Mouse (Mus musculus) limb, embryonic 14.5 days (tissue): ENCODE measurements at regions not wholly inside any gene's neighbourhood (a gene's known extent, or its start where the extent isn't known, plus 50 kb on each side); places are given as distances from the start of the nearest gene placed in this dataset.

Experiments
- ATAC-seq: fragments of 200-750 bp; cut with Nextera tagmentation; 2 replicates; pipeline ENCODE4 v1.8.0; 2017; ENCODE audit warnings: low read depth, moderate number of reproducible peaks, moderate TSS enrichment; ENCODE audit not compliant: low FRiP score
- DNase-seq: peaks from one replicate; pipeline ENCODE4 v3.0.0-alpha.2; 2015; ENCODE audit warnings: low spot score
- H3K27ac ChIP-seq: fragments of 300-500 bp; sonication (generic); replicated peaks from 2 replicates; pipeline ENCODE4 v1.5.1; 2014; ENCODE audit warnings: low read depth, mild to moderate bottlenecking, low read length, moderate library complexity, mixed read lengths
- H3K27me3 ChIP-seq: fragments of 300-500 bp; sonication (generic); 2 replicates; pipeline ENCODE4 v1.6.1; 2014; ENCODE audit warnings: low read length, mixed read lengths; ENCODE audit not compliant: control insufficient read depth, insufficient read depth
- H3K36me3 ChIP-seq: fragments of 300-500 bp; sonication (generic); 2 replicates; pipeline ENCODE4 v1.6.1; 2014; ENCODE audit warnings: mild to moderate bottlenecking, low read length, moderate library complexity, mixed read lengths; ENCODE audit not compliant: control insufficient read depth, insufficient read depth
- H3K4me1 ChIP-seq: fragments of 300-500 bp; sonication (generic); 2 replicates; pipeline ENCODE4 v1.6.1; 2014; ENCODE audit warnings: antibody characterized with exemption, low read length, mixed read lengths; ENCODE audit not compliant: control insufficient read depth, insufficient read depth
- H3K4me2 ChIP-seq: fragments of 300-500 bp; sonication (generic); replicated peaks from 2 replicates; pipeline ENCODE4 v1.6.1; 2014; ENCODE audit warnings: low read depth, mild to moderate bottlenecking, low read length, moderate library complexity; ENCODE audit not compliant: severe bottlenecking
- H3K4me3 ChIP-seq: fragments of 300-500 bp; sonication (generic); replicated peaks from 2 replicates; pipeline ENCODE4 v1.5.1; 2014; ENCODE audit warnings: low read length
- H3K9ac ChIP-seq: fragments of 300-500 bp; sonication (generic); 2 replicates; pipeline ENCODE4 v1.6.1; 2014; ENCODE audit warnings: mild to moderate bottlenecking, low read depth, low read length, moderate library complexity; ENCODE audit not compliant: severe bottlenecking
- H3K9me3 ChIP-seq: fragments of 300-500 bp; sonication (generic); 2 replicates; pipeline ENCODE4 v1.6.1; 2016; ENCODE audit warnings: low read length; ENCODE audit not compliant: control insufficient read depth
- POLR2A ChIP-seq: fragments of 200-500 bp; IDR thresholded peaks from 2 replicates; pipeline ENCODE4 v1.8.0; 2012; ENCODE audit warnings: inconsistent platforms, mild to moderate bottlenecking, moderate library complexity, borderline replicate concordance; ENCODE audit not compliant: insufficient read depth, insufficient read length; ENCODE audit errors: extremely low read depth
- WGBS: fragments of 180-500 bp; shearing (Covaris S2); extraction: QIAGEN DNeasy Blood & Tissue Kit; methylation state at CpG from one replicate; pipeline ENCODE4 v1.1.7; 2014; 5-methylcytosine and 5-hydroxymethylcytosine counted together

DNA sequence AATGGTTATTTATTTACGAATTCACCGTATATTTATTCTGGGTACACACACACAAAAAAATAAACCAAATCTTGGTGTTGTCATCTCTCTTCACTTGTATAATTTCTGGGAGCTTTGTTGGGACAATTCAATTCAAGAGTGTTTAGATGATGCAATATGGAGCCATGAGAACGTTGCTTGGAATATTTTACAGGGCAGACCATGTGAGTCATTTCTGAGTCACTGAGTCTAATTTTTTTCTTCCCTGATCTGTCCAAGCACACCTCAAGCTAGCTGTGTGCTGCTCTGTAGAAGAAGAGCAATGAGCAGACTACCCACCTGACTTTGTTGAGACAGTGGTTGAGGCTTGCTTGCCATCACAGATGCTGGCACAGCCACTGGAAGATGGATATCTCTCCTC, 410.8 kb downstream of the Med10 start:
- WGBS, result 91% methylated on average over 3 of the region's 3 CpGs
- no peaks in the 10 kb centered on the region for H3K27me3 ChIP-seq
- H3K4me3 ChIP-seq, result no peak overlapping the region
- DNase-seq (no peak), ATAC-seq (no peak)
- no peaks in the 10 kb centered on the region for H3K4me1 ChIP-seq
- no peak for TF ChIP-seq POLR2A
- H3K36me3 ChIP-seq, result no peaks in the 10 kb centered on the region
- no peak overlapping the region for H3K9ac ChIP-seq
- H3K4me2 ChIP-seq, result no peak overlapping the region
- no peaks in the 10 kb centered on the region for H3K9me3 ChIP-seq
- no peak overlapping the region for H3K27ac ChIP-seq

DNA sequence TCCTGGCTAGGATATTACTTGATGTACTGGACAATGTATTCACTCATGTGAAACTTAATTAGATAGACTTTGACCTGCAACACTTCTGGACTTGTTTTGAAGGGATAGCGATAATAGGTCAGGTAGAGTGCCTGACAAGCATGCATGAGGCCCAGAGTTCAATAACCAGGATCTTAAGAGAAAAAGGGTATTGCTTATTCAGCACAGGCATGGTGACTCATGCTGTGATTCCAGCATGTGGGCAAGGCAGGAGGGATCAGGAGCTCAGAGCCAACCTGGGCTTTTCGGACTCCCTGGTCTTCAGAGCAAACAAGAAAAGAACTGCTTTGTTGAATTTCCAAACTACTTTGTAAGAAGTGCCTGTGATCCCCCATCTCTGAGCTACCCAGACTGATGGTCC, 411.4 kb downstream of the Med10 start:
- no peaks in the 10 kb centered on the region for H3K27me3 ChIP-seq
- H3K36me3 ChIP-seq, result no peaks in the 10 kb centered on the region
- no peak overlapping the region for H3K27ac ChIP-seq
- no peak overlapping the region for H3K9ac ChIP-seq
- 70% methylated on average over 2 of the region's 2 CpGs for WGBS
- DNase-seq, result no peak
- H3K4me1 ChIP-seq, result no peaks in the 10 kb centered on the region
- no peaks in the 10 kb centered on the region for H3K9me3 ChIP-seq
- H3K4me2 ChIP-seq, result no peak overlapping the region
- TF ChIP-seq POLR2A, result no peak
- no peak for ATAC-seq
- no peak overlapping the region for H3K4me3 ChIP-seq

- peak; percentile 10 for DNase-seq
- Histone ChIP-seq H3K27me3 (no peaks in the 10 kb centered on the region), H3K4me2 (no peak overlapping the region), H3K4me1 (no peaks in the 10 kb centered on the region), H3K9ac (no peak overlapping the region), H3K36me3 (no peaks in the 10 kb centered on the region), H3K27ac (no peak overlapping the region), H3K4me3 (no peak overlapping the region), H3K9me3 (no peaks in the 10 kb centered on the region)
- 32% methylated on average over 10 of the region's 10 CpGs for WGBS
- TF ChIP-seq POLR2A, result no peak
- ATAC-seq, result peak; percentile 47; the same call in 1 of the 2 replicates
Measured at GRCm38 (mm10) chr13:70214022-70214654, 411.9 kb downstream of the Med10 start.

GRCm38 (mm10) chr13:70216134-70216533, 413.9 kb downstream of the Med10 start:
- DNase-seq (no peak), ATAC-seq (no peak)
- no peak overlapping the region for H3K9ac ChIP-seq
- no peak overlapping the region for H3K4me3 ChIP-seq
- no peak overlapping the region for H3K4me2 ChIP-seq
- H3K9me3 ChIP-seq, result no peaks in the 10 kb centered on the region
- TF ChIP-seq POLR2A, result no peak
- H3K27me3 ChIP-seq, result no peaks in the 10 kb centered on the region
- no peak overlapping the region for H3K27ac ChIP-seq
- no peaks in the 10 kb centered on the region for H3K36me3 ChIP-seq
- 68% methylated on average over 6 of the region's 6 CpGs for WGBS
- no peaks in the 10 kb centered on the region for H3K4me1 ChIP-seq

DNA sequence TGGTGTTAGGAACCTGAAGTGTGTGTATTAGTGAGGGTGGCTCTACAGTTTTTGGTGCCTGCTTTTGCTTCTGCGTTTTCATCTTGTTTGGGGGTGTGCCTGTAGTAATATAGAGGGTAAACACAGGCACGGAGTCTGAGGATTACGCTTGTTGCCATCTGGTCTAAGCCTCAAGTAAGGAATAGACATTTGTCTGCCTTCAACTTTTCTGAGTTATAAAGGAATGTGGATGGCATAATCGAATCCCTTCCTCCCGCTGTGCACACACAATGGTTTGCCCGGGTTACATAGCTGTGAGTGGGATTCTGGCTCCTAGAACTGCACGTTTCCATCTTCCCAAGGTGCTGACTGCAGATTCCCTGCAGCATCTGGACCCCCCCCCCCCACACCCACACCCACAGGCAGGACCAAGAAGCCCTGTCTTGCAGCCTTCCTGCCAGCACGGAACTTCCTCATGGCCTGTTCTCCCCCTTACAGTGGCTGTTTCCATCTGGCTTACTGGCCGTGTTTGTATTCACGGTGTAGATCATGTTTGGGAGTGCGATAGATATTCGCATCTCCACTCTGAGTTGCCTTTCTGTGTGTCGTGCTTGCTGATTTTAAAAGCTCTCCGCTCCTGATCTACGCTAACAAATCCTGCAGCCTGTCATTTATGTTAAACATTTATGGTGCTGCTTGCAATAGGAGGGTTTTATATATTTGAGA, 415.4 kb downstream of the Med10 start:
- TF ChIP-seq POLR2A, result no peak
- no peak for ATAC-seq
- Histone ChIP-seq H3K4me1 (no peaks in the 10 kb centered on the region), H3K36me3 (no peaks in the 10 kb centered on the region), H3K27ac (no peak overlapping the region), H3K9ac (no peak overlapping the region), H3K9me3 (no peaks in the 10 kb centered on the region), H3K4me2 (no peak overlapping the region), H3K4me3 (no peak overlapping the region), H3K27me3 (no peaks in the 10 kb centered on the region)
- DNase-seq, result no peak
- 65% methylated on average over 15 of the region's 15 CpGs for WGBS
